Mouse (Mus musculus): Measurements from ENCODE around the gene Hsd17b14.

The Hsd17b14 gene

DNA sequence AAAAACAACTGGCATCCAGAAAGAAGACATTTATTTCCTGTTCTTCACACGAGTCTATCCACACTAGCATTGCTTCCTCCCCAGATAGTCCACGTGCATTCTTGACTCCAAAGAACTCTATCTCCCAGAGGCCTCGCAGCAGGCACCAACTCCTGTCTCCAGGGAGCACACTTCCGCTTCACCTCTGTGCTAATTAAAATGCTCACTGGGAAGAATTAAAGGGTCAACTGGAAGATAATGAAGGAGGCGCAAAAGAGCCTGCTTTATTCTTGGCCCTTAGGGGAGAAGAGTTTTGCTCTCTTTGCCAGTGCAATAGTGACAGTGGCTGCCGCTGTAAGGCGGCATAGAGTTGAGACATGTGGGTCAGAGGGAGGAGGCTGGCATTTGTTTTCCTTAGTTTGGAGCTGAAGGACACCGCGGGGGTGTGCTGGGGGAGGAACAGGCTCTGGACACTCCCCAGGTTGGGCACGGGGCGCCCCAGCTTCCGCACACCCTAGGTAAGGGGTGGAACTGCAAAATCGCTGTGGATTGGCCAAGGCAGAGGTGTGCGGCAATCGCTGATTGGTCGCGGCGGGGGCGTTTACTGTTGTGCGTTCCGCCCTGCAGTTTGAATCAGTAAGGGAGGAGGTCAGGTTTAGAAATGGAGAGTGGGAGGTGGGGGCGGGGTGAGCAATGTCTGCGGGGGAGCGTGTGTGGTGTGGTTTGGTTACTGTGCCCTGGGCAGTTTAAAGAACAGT lies 13.3 kb downstream of the Hsd17b14 start:
- peak; percentile 97 to 98 for DNase-seq

DNA sequence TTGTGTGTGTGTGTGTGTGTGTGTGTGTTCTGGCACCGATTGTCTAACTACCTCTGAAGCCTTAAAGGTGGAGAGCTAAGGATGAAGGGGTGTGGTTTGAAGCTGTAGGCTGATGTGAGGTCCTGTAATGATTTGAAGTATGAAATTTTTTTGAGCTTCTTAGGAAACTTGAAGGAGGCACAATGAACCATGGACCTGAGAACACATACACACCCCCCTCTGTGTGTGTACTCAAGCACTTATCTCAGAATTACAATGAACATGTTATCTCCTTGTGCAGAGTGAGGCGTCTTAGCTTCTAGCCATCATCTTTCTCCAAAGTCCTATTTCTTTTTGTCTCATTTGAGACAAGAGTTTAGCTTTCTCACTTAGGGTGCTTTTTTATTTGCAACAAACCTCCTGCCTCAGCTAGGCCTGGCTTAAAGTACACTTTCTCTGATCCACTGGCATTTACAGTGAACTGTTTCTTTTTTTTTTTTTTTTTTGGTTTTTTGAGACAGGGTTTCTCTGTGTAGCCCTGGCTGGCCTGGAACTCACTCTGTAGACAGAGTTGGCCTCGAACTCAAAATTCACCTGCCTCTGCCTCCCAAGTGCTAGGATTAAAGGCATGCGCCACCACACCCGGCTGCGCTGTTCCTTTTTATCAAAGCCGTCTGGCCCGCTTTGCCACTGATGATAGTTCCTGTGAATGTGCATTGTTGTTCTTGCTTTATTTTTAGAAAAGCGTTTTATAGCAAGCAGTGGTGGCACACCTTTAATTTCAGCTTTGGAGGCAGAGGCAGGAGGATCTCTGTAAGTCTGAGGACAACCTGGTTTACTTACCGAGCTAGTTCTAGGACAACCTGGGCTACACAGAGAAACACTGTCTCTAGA lies 14.1 kb downstream of the Hsd17b14 start:
- no peak for DNase-seq

- peak; percentile 77 to 85 for DNase-seq
Measured at GRCm38 (mm10) chr7:45570103-45570741, 15.5 kb downstream of the Hsd17b14 start, which contains the start of gene Bcat2. Bcat2 (plus strand) TSS chr7:45570153.

DNA sequence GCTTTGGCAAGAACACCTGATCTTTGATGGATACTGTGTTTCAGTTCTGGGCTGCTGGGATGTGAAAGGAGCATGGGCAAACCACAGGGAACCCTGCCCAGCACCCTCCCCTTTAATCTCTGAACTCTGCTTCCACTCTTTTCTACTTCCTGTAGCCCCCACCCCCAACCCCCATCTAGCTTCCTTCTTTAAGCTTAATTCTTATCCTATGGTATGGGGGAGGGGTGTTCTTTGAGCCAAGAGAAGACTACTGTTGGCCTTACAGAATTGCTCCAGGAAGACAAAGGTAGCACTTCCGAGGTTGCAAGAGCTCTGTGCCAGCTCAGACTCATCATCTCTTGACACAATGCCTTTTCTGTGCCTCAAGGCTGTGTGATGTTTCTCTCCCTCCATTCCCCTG lies 17.3 kb downstream of the Hsd17b14 start:
- DNase-seq, result no peak

GRCm38 (mm10) chr7:45573954-45574353 lies 19.3 kb downstream of the Hsd17b14 start:
- peak; percentile 46 to 58 for DNase-seq

GRCm38 (mm10) chr7:45574472-45575379 lies 20.0 kb downstream of the Hsd17b14 start:
- peak; percentile 83 to 87 for DNase-seq

DNA sequence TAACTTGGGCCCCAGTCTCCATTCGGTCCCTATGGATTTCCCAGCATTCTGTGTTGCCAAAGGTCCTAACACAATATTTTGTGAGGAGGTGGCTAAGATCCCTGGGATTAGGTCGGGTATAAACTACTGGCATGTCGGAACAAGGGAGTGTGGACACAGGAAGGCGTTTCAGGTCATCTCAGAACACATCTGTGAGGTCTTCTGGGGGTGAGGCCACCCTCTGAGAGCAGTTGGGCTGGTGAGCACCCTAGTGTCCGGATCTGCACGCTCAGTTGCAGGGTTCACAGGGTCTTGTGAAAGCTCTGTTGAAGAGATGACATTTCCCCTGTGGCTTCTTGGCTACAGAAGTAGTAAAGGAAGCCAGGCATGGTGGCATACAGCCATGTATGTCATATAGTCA lies 31.2 kb downstream of the Hsd17b14 start:
- DNase-seq, result no peak

GRCm38 (mm10) chr7:45587631-45588592 lies 33.2 kb downstream of the Hsd17b14 start:
- DNase-seq, result no peak

DNA sequence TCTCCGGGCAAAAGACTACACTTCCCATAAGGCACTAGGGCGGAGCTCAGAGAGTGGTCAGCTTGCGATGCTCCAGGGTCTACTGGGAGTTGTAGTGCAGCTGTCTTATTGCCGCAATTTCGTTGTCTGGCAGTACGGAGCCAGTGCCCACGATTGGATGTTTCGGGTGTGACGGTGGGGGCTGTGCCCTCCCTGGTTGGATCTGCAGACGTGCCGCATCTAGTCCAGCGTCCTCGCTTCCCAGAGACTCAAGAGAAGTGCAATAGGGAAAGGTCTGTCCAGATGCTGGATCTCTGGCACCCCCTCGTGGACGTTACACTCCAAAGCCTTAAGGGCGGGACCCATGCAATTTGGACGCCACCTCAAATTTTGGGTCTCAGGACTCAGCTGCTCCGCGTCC lies 34.5 kb downstream of the Hsd17b14 start:
- peak; percentile 97 for DNase-seq

DNA sequence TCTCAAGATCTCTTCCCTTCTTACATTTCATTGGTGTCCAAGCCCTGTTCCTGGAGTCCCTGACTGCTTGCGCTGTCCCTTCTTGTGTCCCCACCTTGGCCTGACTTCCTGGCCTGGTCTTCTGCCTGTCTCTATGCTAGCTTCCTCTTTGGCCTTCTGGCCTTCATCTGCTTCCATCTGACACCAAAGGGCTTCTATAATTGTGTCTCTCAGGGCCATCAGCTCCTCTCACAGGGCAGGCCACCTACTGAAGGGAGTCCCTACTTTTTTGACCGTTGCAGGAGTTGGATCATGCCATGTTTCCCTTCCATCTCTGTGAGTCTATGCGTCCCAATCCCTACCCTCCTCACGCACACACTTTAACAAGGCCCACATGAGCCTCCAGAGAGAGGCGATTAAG lies 35.2 kb downstream of the Hsd17b14 start:
- DNase-seq, result no peak

- DNase-seq, result no peak
Measured at GRCm38 (mm10) chr7:45590874-45591273, 36.2 kb downstream of the Hsd17b14 start.

GRCm38 (mm10) chr7:45591880-45592279 lies 37.2 kb downstream of the Hsd17b14 start:
- DNase-seq, result no peak

GRCm38 (mm10) chr7:45593118-45593815 lies 38.6 kb downstream of the Hsd17b14 start:
- DNase-seq, result peak; percentile 73 to 86

DNA sequence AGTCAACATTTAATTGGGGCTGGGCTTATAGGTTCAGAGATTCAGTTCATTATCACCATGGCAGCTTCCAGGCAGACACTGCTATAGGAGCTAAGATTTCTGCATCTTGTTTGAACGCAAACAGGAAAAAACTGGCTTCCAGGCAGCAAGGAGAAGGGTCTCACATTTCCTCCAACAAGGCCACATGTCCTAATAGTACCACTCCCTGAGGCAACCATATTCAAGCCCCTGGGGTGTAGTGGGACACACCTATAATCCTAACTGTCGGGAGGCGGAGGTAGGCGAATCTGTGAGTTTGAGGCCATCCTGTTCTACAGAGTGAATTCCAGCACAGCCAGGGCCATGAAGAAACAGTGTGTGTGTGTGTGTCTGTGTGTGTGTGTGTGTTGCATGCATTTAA lies 40.5 kb downstream of the Hsd17b14 start:
- DNase-seq, result no peak

DNA sequence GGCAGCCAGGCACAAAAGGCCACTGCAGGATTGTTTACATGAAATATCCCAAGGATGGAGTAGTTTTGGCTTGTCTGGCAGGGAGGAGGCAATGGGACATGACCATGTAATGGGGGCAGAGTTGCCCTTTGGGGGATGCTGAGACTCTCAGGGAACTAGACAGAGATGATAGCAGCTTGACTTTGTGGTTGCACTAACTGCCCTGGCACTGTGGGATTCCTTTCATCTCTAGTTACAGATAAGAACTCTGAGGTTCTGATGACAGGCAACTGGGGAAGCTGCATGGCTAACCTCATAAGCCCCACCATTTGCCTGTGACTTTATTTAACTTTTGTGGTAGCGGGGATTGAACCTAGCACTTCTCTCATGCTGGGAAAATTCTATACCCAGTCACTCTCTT lies 41.4 kb downstream of the Hsd17b14 start:
- no peak for DNase-seq

DNA sequence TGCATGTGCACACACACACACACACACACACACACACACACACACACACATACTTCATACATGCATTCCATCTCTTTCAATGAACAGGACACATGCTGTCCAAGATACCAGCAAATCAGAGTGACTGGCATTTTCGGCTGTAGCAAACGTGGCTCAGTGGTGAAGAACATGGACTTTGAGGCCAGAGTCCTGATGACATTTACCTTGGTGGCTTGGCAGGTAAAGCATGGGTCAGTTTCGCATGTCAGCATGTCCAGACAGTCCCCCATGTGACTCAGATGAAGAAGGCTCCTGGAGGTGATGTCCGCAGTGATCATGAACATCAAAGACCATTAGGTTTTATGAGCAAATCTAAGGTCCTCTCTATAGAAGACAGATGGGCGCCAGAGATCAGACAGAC lies 42.3 kb downstream of the Hsd17b14 start:
- no peak for DNase-seq

DNA sequence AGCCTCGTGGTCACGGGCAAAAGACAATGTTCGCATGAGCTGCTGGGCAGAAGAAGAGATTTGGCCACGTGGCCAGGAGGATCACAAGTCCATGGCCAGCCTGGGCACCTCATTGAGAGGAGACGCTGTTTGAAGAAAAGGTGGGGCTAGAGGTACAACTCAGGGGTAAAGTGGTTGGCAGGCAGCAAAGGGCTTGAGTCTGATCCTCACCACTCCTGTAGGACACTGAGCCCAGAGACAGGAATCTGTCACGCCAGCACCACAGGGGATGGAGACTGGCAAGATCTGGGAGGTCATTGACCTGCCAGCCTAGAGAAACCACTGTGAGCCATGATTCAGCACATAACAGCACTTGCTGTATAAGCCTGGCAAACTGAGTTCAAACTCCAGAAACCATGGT lies 42.8 kb downstream of the Hsd17b14 start:
- peak; percentile 66 to 71 for DNase-seq

- no peak for DNase-seq
Measured at GRCm38 (mm10) chr7:45598960-45599879, 44.5 kb downstream of the Hsd17b14 start.

- DNase-seq, result no peak
Measured at GRCm38 (mm10) chr7:45605704-45606289, 51.1 kb downstream of the Hsd17b14 start.
